Mouse (Mus musculus): ENCODE results near the gene B3gnt7.

The B3gnt7 gene

GRCm38 (mm10) chr1:86345956-86346355, 43.3 kb downstream of the B3gnt7 start:
- no peak for DNase-seq

- no peak for DNase-seq
Observed at GRCm38 (mm10) chr1:86346851-86347715, 44.5 kb downstream of the B3gnt7 start.

GRCm38 (mm10) chr1:86347716-86348045, 45.0 kb downstream of the B3gnt7 start:
- no peak for DNase-seq

- DNase-seq: no peak
Observed at GRCm38 (mm10) chr1:86348083-86348482, 45.5 kb downstream of the B3gnt7 start.

- no peak for DNase-seq
Observed at GRCm38 (mm10) chr1:86348801-86349200, 46.2 kb downstream of the B3gnt7 start.

GRCm38 (mm10) chr1:86349201-86349600, 46.6 kb downstream of the B3gnt7 start:
- no peak for DNase-seq

GRCm38 (mm10) chr1:86349696-86350095, 47.1 kb downstream of the B3gnt7 start:
- no peak for DNase-seq

- no peak for DNase-seq
Observed at GRCm38 (mm10) chr1:86350576-86350975, 47.9 kb downstream of the B3gnt7 start.

- no peak for DNase-seq
Observed at GRCm38 (mm10) chr1:86354186-86354585, 51.6 kb downstream of the B3gnt7 start.
